Mouse (Mus musculus): ENCODE results near the gene Gm49354.
"Not testable (repeated sequence)": the region's sequence is repeated elsewhere in the genome, so short reads cannot be mapped to it uniquely, and the experiment has no call there.

The Gm49354 gene

GRCm38 (mm10) chr13:59766786-59767515, 15.1 kb downstream of the Gm49354 start:
- DNase-seq (ENCODE audit: low read depth) = peak; percentile 30

GRCm38 (mm10) chr13:59762791-59763190, 19.3 kb downstream of the Gm49354 start:
- no peak for DNase-seq (ENCODE audit: low read depth)

- no peak for DNase-seq (ENCODE audit: low read depth)
Observed at GRCm38 (mm10) chr13:59756906-59757305, 25.1 kb downstream of the Gm49354 start.

- DNase-seq (ENCODE audit: low read depth) = no peak
Observed at GRCm38 (mm10) chr13:59750310-59750709, 31.7 kb downstream of the Gm49354 start.

- peak; percentile 5 for DNase-seq (ENCODE audit: low read depth)
Observed at GRCm38 (mm10) chr13:59746711-59747110, 35.3 kb downstream of the Gm49354 start, which contains the start of gene 1700014D04Rik. Gene 1700014D04Rik (minus strand): TSS chr13:59746752.

- DNase-seq (ENCODE audit: low read depth) = peak; percentile 66
Observed at GRCm38 (mm10) chr13:59746164-59746563, 35.9 kb downstream of the Gm49354 start.

GRCm38 (mm10) chr13:59745462-59745861, 36.6 kb downstream of the Gm49354 start:
- no peak for DNase-seq (ENCODE audit: low read depth)

GRCm38 (mm10) chr13:59741697-59742096, 40.3 kb downstream of the Gm49354 start:
- DNase-seq (ENCODE audit: low read depth) = peak; percentile 17

- no peak for DNase-seq (ENCODE audit: low read depth)
Observed at GRCm38 (mm10) chr13:59741096-59741495, 40.9 kb downstream of the Gm49354 start.

GRCm38 (mm10) chr13:59739397-59739796, 42.6 kb downstream of the Gm49354 start:
- DNase-seq (ENCODE audit: low read depth) = no peak

GRCm38 (mm10) chr13:59738455-59738854, 43.6 kb downstream of the Gm49354 start:
- DNase-seq (ENCODE audit: low read depth) = no peak

GRCm38 (mm10) chr13:59735190-59735589, 46.9 kb downstream of the Gm49354 start:
- DNase-seq (ENCODE audit: low read depth) = peak; percentile 64

- DNase-seq (ENCODE audit: low read depth) = not testable (repeated sequence)
Observed at GRCm38 (mm10) chr13:59734347-59734746, 47.7 kb downstream of the Gm49354 start.

GRCm38 (mm10) chr13:59733936-59734335, 48.1 kb downstream of the Gm49354 start:
- DNase-seq (ENCODE audit: low read depth) = no peak

GRCm38 (mm10) chr13:59731652-59732051, 50.4 kb downstream of the Gm49354 start, which contains the start of gene Spata31d1d:
Gene Spata31d1d (minus strand): TSS chr13:59731752.
- DNase-seq (ENCODE audit: low read depth) = no peak

- peak; percentile 86 for DNase-seq (ENCODE audit: low read depth)
Observed at GRCm38 (mm10) chr13:59728378-59729093, 53.5 kb downstream of the Gm49354 start.

GRCm38 (mm10) chr13:59726139-59726867, 55.7 kb downstream of the Gm49354 start:
- DNase-seq (ENCODE audit: low read depth) = no peak

GRCm38 (mm10) chr13:59722089-59722488, 60.0 kb downstream of the Gm49354 start:
- DNase-seq (ENCODE audit: low read depth) = not testable (repeated sequence)

- no peak for DNase-seq (ENCODE audit: low read depth)
Observed at GRCm38 (mm10) chr13:59719475-59719874, 62.6 kb downstream of the Gm49354 start.

- DNase-seq (ENCODE audit: low read depth) = peak; percentile 3
Observed at GRCm38 (mm10) chr13:59718857-59719440, 63.1 kb downstream of the Gm49354 start.

GRCm38 (mm10) chr13:59713710-59714109, 68.3 kb downstream of the Gm49354 start:
- no peak for DNase-seq (ENCODE audit: low read depth)

- not testable (repeated sequence) for DNase-seq (ENCODE audit: low read depth)
Observed at GRCm38 (mm10) chr13:59711984-59712383, 70.1 kb downstream of the Gm49354 start, which contains the start of gene Spata31d1b. Gene Spata31d1b (plus strand): TSS chr13:59712284.

All from NIH3T3 (cell line).